Mouse (Mus musculus): ENCODE measurements around the gene Snrpd2. TPM values are rescaled to one million over a fixed set of nuclear protein-coding genes. Genes with fewer than 3 reads are reported as not detected.

Gene Snrpd2
- polyA plus RNA-seq, 1 experiment from 2014 or later = 142 TPM

DNA sequence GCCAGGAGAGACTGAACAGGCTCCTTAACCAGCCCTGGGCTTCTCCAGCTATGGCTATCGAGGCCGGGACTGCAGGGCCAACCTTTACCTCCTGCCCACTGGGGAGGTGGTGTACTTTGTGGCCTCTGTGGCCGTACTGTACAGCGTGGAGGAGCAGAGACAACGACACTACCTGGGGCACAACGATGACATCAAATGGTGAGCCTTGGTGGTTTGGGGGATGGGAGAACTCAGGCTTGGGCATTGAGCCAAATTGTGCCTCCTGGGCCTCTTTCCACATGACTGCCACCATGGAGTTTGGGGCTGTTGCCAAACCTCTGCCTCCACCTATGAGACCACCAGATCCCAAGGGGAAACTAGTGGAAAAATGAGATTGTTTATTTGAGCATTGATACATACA lies 35.2 kb downstream of the Snrpd2 start:
- WGBS = 87% methylated on average over 6 of the region's 6 CpGs
- Histone ChIP-seq H3K4me1 (peaks cover 29% of the 10 kb centered on the region), H3K27ac (no peak overlapping the region), H3K36me3 (peaks cover 34% of the 10 kb centered on the region), H3K9me3 (no peaks in the 10 kb centered on the region), H3K4me3 (peak overlapping the region; percentile 5; the same call in 1 of the 2 replicates), H3K27me3 (ENCODE audit: insufficient read depth, poor library complexity, severe bottlenecking) (peaks cover 8% of the 10 kb centered on the region)
- no peak for DNase-seq (ENCODE audit: low spot score)

DNA sequence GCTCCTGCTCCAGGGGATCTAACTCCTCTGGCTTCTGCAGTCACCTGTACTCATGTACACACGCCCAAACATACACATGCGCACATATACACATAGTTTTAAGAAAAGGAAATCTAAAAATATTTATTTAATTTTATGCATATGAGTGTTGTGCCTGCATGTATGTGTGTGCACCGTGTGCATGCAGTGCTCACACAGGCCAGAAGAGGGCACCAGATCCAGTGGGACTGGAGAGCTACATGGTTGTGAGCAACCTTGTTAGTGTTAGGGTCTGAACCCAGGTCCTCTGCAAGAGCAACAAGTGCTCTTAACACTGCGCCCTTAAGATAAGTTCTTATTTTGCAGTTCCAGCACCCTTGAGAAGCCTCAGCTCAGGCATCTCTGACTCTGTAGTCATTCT lies 45.2 kb downstream of the Snrpd2 start:
- H3K27me3 ChIP-seq (ENCODE audit: insufficient read depth, poor library complexity, severe bottlenecking) = no peaks in the 10 kb centered on the region
- WGBS = 96% methylated on average over 4 of the region's 4 CpGs
- H3K36me3 ChIP-seq = peaks cover 68% of the 10 kb centered on the region
- no peak overlapping the region for H3K27ac ChIP-seq
- peaks cover 5% of the 10 kb centered on the region; the same call in 1 of the 2 replicates for H3K9me3 ChIP-seq
- DNase-seq (ENCODE audit: low spot score) = no peak
- H3K4me3 ChIP-seq = no peak overlapping the region
- peaks cover 6% of the 10 kb centered on the region for H3K4me1 ChIP-seq

DNA sequence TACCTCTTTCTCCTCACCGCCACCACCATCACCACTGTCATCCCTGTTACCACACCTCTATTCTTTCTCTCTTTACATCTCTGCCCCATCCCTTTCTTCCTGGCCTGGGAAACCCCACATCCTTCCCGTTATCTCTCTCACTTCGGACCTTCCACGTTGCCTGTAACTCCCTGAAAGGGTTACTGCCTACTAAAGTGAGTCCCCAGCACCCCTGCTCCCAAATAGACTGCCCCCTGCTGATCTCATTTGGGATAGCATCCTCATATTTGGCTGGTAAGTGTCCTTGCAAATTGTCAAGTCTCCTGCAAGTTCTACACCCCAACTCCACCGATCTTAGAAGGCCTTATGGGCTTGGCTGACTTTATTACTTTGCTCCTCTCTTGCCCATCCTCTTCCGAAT lies 47.2 kb downstream of the Snrpd2 start:
- peaks cover 5% of the 10 kb centered on the region; the same call in 1 of the 2 replicates for H3K9me3 ChIP-seq
- H3K36me3 ChIP-seq = peaks cover 70% of the 10 kb centered on the region
- no peak overlapping the region for H3K4me3 ChIP-seq
- no peak overlapping the region for H3K27ac ChIP-seq
- no peaks in the 10 kb centered on the region for H3K27me3 ChIP-seq (ENCODE audit: insufficient read depth, poor library complexity, severe bottlenecking)
- H3K4me1 ChIP-seq = peaks cover 7% of the 10 kb centered on the region
- 53% methylated on average over 6 of the region's 6 CpGs for WGBS
- no peak for DNase-seq (ENCODE audit: low spot score)

DNA sequence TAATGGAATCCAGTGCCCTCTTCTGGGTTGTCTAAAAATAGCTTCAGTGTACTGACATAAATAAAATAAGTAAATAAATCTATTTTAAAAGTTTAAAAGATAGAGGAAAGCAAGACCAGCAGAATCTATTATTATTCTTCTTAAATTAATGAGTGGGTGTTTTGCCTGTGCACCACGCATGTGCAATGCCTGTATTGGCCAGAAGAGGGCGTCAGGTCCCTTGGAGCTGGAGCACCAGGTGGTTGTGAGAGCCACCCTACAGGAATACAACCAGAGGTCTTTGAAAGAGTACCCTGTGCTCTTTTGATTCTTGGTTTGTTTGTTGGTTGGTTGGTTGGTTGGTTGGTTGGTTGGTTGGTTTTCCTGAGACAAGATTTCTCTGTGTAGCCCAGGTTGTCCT lies 48.5 kb downstream of the Snrpd2 start:
- WGBS = 33% methylated on average over 2 of the region's 2 CpGs
- H3K27me3 ChIP-seq (ENCODE audit: insufficient read depth, poor library complexity, severe bottlenecking) = no peaks in the 10 kb centered on the region
- no peak for DNase-seq (ENCODE audit: low spot score)
- H3K27ac ChIP-seq = no peak overlapping the region
- no peak overlapping the region for H3K4me3 ChIP-seq
- H3K9me3 ChIP-seq = peaks cover 5% of the 10 kb centered on the region; the same call in 1 of the 2 replicates
- H3K36me3 ChIP-seq = peaks cover 68% of the 10 kb centered on the region
- H3K4me1 ChIP-seq = peaks cover 5% of the 10 kb centered on the region; the same call in 1 of the 2 replicates

DNA sequence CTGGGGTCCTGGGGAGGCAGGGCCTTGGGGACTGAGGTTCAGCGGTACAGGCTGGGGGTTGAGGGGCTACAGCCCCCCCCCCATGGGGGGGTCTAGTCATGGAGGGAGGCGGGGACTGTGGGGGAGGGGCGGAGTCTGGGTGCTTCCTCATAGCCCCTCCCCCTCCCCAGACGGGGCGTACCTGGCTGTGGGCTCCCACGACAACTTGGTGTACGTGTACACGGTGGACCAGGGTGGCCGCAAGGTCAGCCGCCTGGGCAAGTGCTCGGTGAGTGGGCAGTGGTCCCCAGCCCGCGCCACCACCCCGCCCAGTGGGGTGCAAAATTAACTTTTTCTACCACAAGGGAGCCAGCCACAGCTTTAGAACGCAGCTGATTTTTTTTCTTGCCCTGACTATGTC lies 52.1 kb downstream of the Snrpd2 start:
- no peaks in the 10 kb centered on the region for H3K27me3 ChIP-seq (ENCODE audit: insufficient read depth, poor library complexity, severe bottlenecking)
- WGBS = 63% methylated on average over 13 of the region's 15 CpGs
- peaks cover 63% of the 10 kb centered on the region for H3K36me3 ChIP-seq
- no peak overlapping the region for H3K27ac ChIP-seq
- H3K9me3 ChIP-seq = no peaks in the 10 kb centered on the region
- DNase-seq (ENCODE audit: low spot score) = no peak
- no peak overlapping the region for H3K4me3 ChIP-seq
- peaks cover 5% of the 10 kb centered on the region; the same call in 1 of the 2 replicates for H3K4me1 ChIP-seq

DNA sequence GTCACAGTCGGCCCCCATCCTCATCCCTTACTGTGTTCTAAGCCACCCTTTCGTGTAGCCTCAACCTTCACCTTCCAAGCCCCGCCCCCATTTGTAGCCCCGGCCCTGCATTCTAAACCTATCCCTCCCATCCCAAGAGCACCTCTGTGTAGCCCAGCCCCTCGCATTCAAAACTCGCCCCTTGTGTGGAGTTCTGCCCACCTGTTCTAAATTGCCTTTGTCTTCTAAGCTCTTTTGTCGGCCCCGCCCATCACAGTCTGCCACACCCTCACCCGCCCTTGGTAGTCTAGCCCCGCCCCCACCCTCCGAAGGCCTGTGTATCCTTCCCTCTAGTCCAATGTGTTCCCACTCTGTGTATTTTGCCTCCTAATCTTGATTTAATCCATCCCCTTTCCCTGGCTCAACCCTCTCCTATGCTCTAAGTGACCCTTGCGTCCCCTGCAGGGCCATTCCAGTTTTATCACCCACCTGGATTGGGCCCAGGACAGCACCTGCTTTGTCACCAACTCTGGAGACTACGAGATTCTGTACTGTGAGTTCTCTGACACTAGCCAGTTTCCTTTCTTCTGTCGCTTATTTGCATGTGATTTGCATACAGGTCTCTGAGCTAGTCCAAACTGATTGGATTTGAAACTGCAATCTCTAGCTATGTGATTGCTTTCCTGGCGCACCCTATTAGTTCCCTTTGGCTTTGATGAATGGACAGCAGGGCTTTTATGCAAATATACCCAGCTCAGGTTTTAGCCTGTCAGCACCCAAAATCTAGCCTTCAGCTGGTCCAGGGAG lies 52.7 kb downstream of the Snrpd2 start:
- H3K4me1 ChIP-seq = peaks cover 5% of the 10 kb centered on the region; the same call in 1 of the 2 replicates
- 56% methylated on average over 15 of the region's 15 CpGs for WGBS
- H3K9me3 ChIP-seq = no peaks in the 10 kb centered on the region
- no peak overlapping the region for H3K27ac ChIP-seq
- H3K36me3 ChIP-seq = peaks cover 57% of the 10 kb centered on the region
- no peaks in the 10 kb centered on the region for H3K27me3 ChIP-seq (ENCODE audit: insufficient read depth, poor library complexity, severe bottlenecking)
- DNase-seq (ENCODE audit: low spot score) = no peak
- H3K4me3 ChIP-seq = no peak overlapping the region

MicroRNA genes within 50 kb of the gene (microRNA counts, 519-probe panel; counts per million panel counts)
- microRNA mmu-miR-330 = not detected

Small RNA genes within 50 kb of the gene (microRNA-seq; reads per million reads assigned to microRNA genes)
- gene Mir330 = 405 reads per million, percentile 70 among the genes with 10 or more reads in this experiment

Other genes with a start within 250 kb of the Snrpd2 start
- 26.9 and 29.4 TPM in 2 replicates for gene Ccdc61, start 239.3 kb upstream of the Snrpd2 start, polyA plus RNA-seq (2016; fragmentation: Nextera tagmentation; extraction: Ambion mirVana)
- 0.53 and 0.57 TPM in 2 replicates for gene Nova2, start 223.8 kb upstream of the Snrpd2 start, polyA plus RNA-seq (2016; fragmentation: Nextera tagmentation; extraction: Ambion mirVana)
- gene Nanos2, start 162.3 kb upstream of the Snrpd2 start, polyA plus RNA-seq (2016; fragmentation: Nextera tagmentation; extraction: Ambion mirVana) = not detected in 2 replicates
- 2.1 and 3.3 TPM in 2 replicates for gene Mypop, start 158.5 kb upstream of the Snrpd2 start, polyA plus RNA-seq (2016; fragmentation: Nextera tagmentation; extraction: Ambion mirVana)
- gene Irf2bp1, start 145.7 kb upstream of the Snrpd2 start, polyA plus RNA-seq (2016; fragmentation: Nextera tagmentation; extraction: Ambion mirVana) = 14.9 and 27.0 TPM in 2 replicates
- gene Foxa3, start 126.2 kb upstream of the Snrpd2 start, polyA plus RNA-seq (2016; fragmentation: Nextera tagmentation; extraction: Ambion mirVana) = 0.36 and 8.6 TPM in 2 replicates
- gene Sympk, start 125.3 kb upstream of the Snrpd2 start, polyA plus RNA-seq (2016; fragmentation: Nextera tagmentation; extraction: Ambion mirVana) = 34.0 and 44.5 TPM in 2 replicates
- not detected in 2 replicates for gene Rsph6a, start 95.0 kb upstream of the Snrpd2 start, polyA plus RNA-seq (2016; fragmentation: Nextera tagmentation; extraction: Ambion mirVana)
- gene Dmwd, start 73.5 kb upstream of the Snrpd2 start, polyA plus RNA-seq (2016; fragmentation: Nextera tagmentation; extraction: Ambion mirVana) = 14.8 and 18.0 TPM in 2 replicates
- gene Dmpk, start 65.9 kb upstream of the Snrpd2 start, polyA plus RNA-seq (2016; fragmentation: Nextera tagmentation; extraction: Ambion mirVana) = 16.9 and 17.7 TPM in 2 replicates
- 5.7 and 6.1 TPM in 2 replicates for gene Six5, start 55.1 kb upstream of the Snrpd2 start, polyA plus RNA-seq (2016; fragmentation: Nextera tagmentation; extraction: Ambion mirVana)
- gene Gm4969, start 31.4 kb upstream of the Snrpd2 start, polyA plus RNA-seq (2016; fragmentation: Nextera tagmentation; extraction: Ambion mirVana) = 1.7 and 2.1 TPM in 2 replicates
- 12.2 and 13.1 TPM in 2 replicates for gene Fbxo46, start 29.9 kb upstream of the Snrpd2 start, polyA plus RNA-seq (2016; fragmentation: Nextera tagmentation; extraction: Ambion mirVana)
- 10.8 and 12.1 TPM in 2 replicates for gene Qpctl, start 431 bp upstream of the Snrpd2 start, polyA plus RNA-seq (2016; fragmentation: Nextera tagmentation; extraction: Ambion mirVana)
- 9.7 and 12.8 TPM in 2 replicates for gene Gipr, start 16.4 kb downstream of the Snrpd2 start, polyA plus RNA-seq (2016; fragmentation: Nextera tagmentation; extraction: Ambion mirVana)
- gene Eml2, start 26.7 kb downstream of the Snrpd2 start, polyA plus RNA-seq (2016; fragmentation: Nextera tagmentation; extraction: Ambion mirVana) = 12.2 and 14.2 TPM in 2 replicates
- gene Gpr4, start 62.8 kb downstream of the Snrpd2 start, polyA plus RNA-seq (2016; fragmentation: Nextera tagmentation; extraction: Ambion mirVana) = 1.0 and 1.8 TPM in 2 replicates
- 46.8 and 47.9 TPM in 2 replicates for gene Opa3, start 78.6 kb downstream of the Snrpd2 start, polyA plus RNA-seq (2016; fragmentation: Nextera tagmentation; extraction: Ambion mirVana)
- gene Vasp, start 122.1 kb downstream of the Snrpd2 start, polyA plus RNA-seq (2016; fragmentation: Nextera tagmentation; extraction: Ambion mirVana) = 99.0 and 112 TPM in 2 replicates
- 0.13 TPM in 1 of 2 replicates, not detected in the other for gene Ppm1n, start 130.3 kb downstream of the Snrpd2 start, polyA plus RNA-seq (2016; fragmentation: Nextera tagmentation; extraction: Ambion mirVana)
- 22.4 and 26.0 TPM in 2 replicates for gene Rtn2, start 132.9 kb downstream of the Snrpd2 start, polyA plus RNA-seq (2016; fragmentation: Nextera tagmentation; extraction: Ambion mirVana)
- 0.24 and 0.27 TPM in 2 replicates for gene Fosb, start 160.3 kb downstream of the Snrpd2 start, polyA plus RNA-seq (2016; fragmentation: Nextera tagmentation; extraction: Ambion mirVana)
- 74.0 and 84.2 TPM in 2 replicates for gene Ercc1, start 195.1 kb downstream of the Snrpd2 start, polyA plus RNA-seq (2016; fragmentation: Nextera tagmentation; extraction: Ambion mirVana)
- gene Cd3eap, start 209.8 kb downstream of the Snrpd2 start, polyA plus RNA-seq (2016; fragmentation: Nextera tagmentation; extraction: Ambion mirVana) = 23.2 and 27.8 TPM in 2 replicates
- 12.0 and 16.2 TPM in 2 replicates for gene Ppp1r13l, start 210.0 kb downstream of the Snrpd2 start, polyA plus RNA-seq (2016; fragmentation: Nextera tagmentation; extraction: Ambion mirVana)
- gene Ercc2, start 232.3 kb downstream of the Snrpd2 start, polyA plus RNA-seq (2016; fragmentation: Nextera tagmentation; extraction: Ambion mirVana) = 19.2 and 19.3 TPM in 2 replicates